Mouse (Mus musculus) kidney, postnatal 36 days (tissue): ENCODE measurements around the gene Cabp7.

Experiments
- DNase-seq, 2 experiments: peaks; one replicate each; pipeline ENCODE4 v3.0.0; 2021 to 2022; ENCODE audit warnings: mixed read lengths in 2 of 2

Gene Cabp7

GRCm38 (mm10) chr11:4746733-4747132, at the start of gene Cabp7:
TSS of gene Cabp7 (minus strand) at chr11:4746778.
- no peak for DNase-seq

- DNase-seq = no peak
Observed at GRCm38 (mm10) chr11:4793006-4793405, 46.4 kb upstream of the Cabp7 start.

GRCm38 (mm10) chr11:4791549-4791948, 45.0 kb upstream of the Cabp7 start:
- no peak for DNase-seq

GRCm38 (mm10) chr11:4789691-4790090, 43.1 kb upstream of the Cabp7 start:
- DNase-seq = no peak

GRCm38 (mm10) chr11:4784629-4785142, 38.1 kb upstream of the Cabp7 start:
- DNase-seq = peak in 1 of 2 experiments; percentile 10

- no peak for DNase-seq
Observed at GRCm38 (mm10) chr11:4783116-4783515, 36.5 kb upstream of the Cabp7 start.

GRCm38 (mm10) chr11:4780927-4781326, 34.3 kb upstream of the Cabp7 start:
- DNase-seq = no peak

- DNase-seq = peak; percentile 55 to 88
Observed at GRCm38 (mm10) chr11:4772925-4773324, 26.3 kb upstream of the Cabp7 start.

GRCm38 (mm10) chr11:4771756-4772155, 25.2 kb upstream of the Cabp7 start:
- no peak for DNase-seq

- no peak for DNase-seq
Observed at GRCm38 (mm10) chr11:4769881-4770280, 23.3 kb upstream of the Cabp7 start.

- DNase-seq = no peak
Observed at GRCm38 (mm10) chr11:4769293-4769692, 22.7 kb upstream of the Cabp7 start.

- DNase-seq = no peak
Observed at GRCm38 (mm10) chr11:4768399-4768798, 21.8 kb upstream of the Cabp7 start.

GRCm38 (mm10) chr11:4764476-4764875, 17.9 kb upstream of the Cabp7 start:
- DNase-seq = no peak

- no peak for DNase-seq
Observed at GRCm38 (mm10) chr11:4763631-4764030, 17.1 kb upstream of the Cabp7 start.

- no peak for DNase-seq
Observed at GRCm38 (mm10) chr11:4762511-4762910, 15.9 kb upstream of the Cabp7 start.

GRCm38 (mm10) chr11:4761991-4762390, 15.4 kb upstream of the Cabp7 start:
- DNase-seq = no peak

- peak; percentile 6 to 52 for DNase-seq
Observed at GRCm38 (mm10) chr11:4760438-4760837, 13.9 kb upstream of the Cabp7 start.

GRCm38 (mm10) chr11:4757789-4758158, 11.2 kb upstream of the Cabp7 start:
- no peak for DNase-seq

- DNase-seq = no peak
Observed at GRCm38 (mm10) chr11:4756984-4757788, 10.6 kb upstream of the Cabp7 start.

- DNase-seq = no peak
Observed at GRCm38 (mm10) chr11:4756460-4756859, 9.9 kb upstream of the Cabp7 start.

- no peak for DNase-seq
Observed at GRCm38 (mm10) chr11:4754867-4755266, 8.3 kb upstream of the Cabp7 start.

GRCm38 (mm10) chr11:4754036-4754435, 7.5 kb upstream of the Cabp7 start:
- no peak for DNase-seq

- no peak for DNase-seq
Observed at GRCm38 (mm10) chr11:4752836-4753235, 6.3 kb upstream of the Cabp7 start.

GRCm38 (mm10) chr11:4750263-4750662, 3.7 kb upstream of the Cabp7 start:
- peak; percentile 71 to 90 for DNase-seq

- no peak for DNase-seq
Observed at GRCm38 (mm10) chr11:4747285-4747684, 707 bp upstream of the Cabp7 start.
